Mouse (Mus musculus) heart, adult 8-10 months (tissue): ENCODE data around the gene Sox30. TPM values are rescaled to one million over a fixed set of nuclear protein-coding genes. Genes with fewer than 3 reads are reported as not detected.

Experiments used
- DNase-seq: peaks from one replicate; pipeline ENCODE4 v3.0.0; 2022; ENCODE audit warnings: low spot score
- total RNA-seq, 4 experiments: library from RNA; stranded (reverse); gene quantifications; 2 replicates each; pipeline ENCODE4 v1.2.4; 2022

Gene Sox30
- total RNA-seq, 4 experiments from 2014 or later = 0.22 to 0.26 (median 0.25) TPM; not detected in 1

DNA sequence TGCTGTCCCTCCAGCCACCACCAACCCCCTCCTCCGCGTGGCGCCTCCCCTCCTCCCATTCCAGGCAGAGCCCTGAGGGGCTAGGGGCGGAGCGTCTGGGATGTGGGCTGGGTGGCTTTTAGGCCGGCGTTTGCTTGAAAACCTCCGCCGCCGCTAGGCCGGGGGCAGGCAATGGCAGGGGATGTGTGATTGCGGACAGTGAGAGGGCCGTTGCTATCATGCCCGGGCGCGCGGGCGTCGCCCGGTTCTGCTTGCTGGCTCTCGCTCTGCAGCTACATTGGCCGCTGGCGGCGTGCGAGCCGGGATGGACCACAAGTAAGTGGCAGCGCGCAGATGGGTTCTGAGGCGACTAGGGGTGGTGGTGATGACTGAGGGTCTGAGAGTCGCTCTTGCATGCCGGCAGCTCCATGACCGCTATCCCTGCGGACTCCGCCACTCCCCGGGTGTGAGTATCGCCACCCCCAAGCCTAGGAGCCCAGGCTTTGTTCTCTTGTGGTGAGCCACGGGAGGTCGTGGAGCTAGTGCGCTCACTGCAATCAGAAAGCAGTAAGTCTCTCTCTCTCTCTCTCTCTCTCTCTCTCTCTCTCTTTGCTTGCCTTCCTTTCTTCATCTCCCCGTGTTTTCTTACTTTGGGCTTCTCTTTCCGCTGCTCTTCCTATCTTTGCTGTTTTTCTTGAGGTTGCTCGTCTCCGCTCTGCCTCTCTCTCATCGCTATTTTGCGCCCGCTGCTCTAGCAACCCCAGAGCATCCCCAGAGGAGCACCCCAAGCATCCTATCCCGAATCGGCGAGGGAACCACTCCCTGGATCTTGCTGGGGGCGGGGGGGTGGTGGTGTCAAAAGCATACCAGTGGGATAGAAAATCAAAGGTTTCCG is 76.0 kb downstream of the Sox30 start, which contains the start of gene Adam19:
Adam19 (plus strand) TSS at position 97 of the 874 bp plus-strand sequence.
- DNase-seq = peak; percentile 81

- DNase-seq = no peak
Observed at GRCm38 (mm10) chr11:46056770-46057411, 76.8 kb downstream of the Sox30 start.

DNA sequence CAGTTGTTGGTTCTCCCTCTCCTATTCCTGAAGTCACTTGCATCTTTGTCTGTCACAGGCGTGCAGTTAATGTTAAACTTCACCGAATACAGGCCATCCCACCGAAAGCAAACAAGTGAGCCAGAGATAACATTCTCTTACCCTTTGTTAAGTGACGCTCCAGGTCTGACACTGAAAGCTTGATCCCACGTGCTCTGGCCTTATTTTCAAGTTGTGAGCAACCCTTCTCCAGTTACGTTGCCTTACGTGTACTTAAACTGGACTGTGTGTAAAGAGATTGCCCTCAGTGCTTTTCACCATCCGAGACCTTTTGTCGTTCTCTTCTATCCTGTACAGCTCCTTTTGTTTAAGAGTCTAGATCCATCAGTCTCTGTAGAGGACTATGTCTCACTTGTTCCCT is 77.9 kb downstream of the Sox30 start:
- DNase-seq = no peak

DNA sequence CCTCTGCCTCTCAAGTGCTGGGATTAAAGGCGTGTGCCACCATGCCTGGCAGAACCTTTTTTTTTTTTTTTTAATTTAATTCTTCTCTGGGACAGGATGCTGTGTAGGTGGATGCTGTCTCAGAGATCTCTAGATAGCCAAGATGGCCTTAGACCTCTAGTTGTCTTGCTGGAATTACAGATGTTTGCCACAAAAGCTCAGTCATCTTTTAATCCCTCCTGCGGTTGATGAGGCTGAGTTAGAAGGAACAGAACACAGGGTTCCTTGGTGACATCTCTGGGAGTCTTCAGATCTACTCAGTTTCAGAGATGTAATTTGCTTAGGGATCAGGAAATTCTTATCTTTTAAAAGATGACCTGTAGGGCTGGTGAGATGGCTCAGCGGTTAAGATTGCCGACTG is 78.8 kb downstream of the Sox30 start:
- DNase-seq = no peak

DNA sequence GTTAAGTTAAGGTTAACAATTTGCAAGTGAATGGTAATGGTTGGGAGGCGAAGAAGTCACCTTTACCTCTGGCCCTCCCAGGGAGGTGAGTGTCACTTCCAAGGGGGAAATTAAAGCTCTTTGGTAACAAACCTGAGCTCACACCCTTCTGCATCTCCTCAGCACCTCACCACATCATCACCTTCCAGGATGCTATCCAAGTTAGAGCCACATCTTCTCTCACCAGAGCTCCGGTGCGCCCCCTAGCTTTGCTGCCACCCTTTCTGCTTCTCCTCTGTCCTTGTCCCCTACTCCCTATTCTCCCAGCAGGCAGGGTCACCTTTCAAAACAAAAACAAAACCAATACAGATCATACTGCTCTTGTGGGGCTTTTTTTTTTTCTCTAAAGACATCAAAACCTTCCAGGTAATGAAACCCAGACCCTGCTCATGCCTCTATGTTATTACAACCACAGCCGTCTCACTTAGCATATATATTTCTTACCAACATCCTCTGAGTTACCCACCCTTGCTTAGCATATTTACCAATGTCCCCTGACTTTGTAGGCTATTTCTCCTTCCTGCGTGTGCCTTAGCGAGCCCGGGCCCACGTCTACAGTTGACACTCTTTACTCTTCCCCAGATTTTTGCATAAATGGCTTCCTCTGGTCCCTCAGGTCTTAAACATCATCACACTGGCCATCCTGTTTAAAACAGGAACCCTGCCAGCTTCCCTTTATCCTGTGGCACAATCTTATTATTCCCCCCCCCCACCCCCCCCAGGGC is 80.0 kb downstream of the Sox30 start:
- no peak for DNase-seq

DNA sequence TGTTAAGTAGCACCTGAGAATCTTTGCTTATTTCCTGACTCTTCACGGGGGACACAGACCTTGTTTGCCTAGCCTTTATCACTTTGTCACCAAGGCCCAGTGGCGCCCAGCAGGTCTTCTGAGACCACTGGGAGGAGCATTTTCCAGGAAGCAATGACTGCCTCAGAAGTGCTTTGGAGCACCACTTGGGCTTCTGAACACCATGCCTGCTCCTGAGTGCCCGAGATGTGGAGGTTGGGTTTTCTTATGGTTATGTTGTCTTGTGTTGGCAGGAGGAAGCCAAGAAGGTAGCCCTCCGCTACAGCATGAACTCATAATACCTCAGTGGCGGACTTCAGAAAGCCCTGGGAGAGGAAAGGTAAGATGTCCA is 80.5 kb downstream of the Sox30 start:
- no peak for DNase-seq

GRCm38 (mm10) chr11:46061776-46062445 is 81.8 kb downstream of the Sox30 start:
- DNase-seq = no peak

DNA sequence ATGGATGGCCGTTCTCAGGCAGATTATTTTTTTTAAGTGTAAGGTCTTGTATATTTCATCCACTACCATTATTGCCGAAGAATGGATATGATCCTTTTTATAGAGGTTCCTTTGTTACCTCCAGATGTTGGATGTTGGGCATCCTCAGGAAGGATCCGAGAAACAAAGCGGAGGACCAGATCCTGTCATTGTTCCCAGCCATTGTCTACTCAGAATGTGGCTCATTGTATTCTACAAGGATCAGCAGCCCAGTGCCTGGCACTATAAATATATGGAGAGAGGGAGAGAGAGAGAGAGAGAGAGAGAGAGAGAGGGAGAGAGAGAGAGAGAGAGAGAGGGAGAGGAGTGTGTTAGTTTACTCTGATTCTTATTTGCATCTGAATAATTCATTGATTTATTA is 82.5 kb downstream of the Sox30 start:
- no peak for DNase-seq

- DNase-seq = peak; percentile 79
Observed at GRCm38 (mm10) chr11:46062993-46063731, 83.1 kb downstream of the Sox30 start.

GRCm38 (mm10) chr11:46064767-46065166 is 84.7 kb downstream of the Sox30 start:
- DNase-seq = no peak

DNA sequence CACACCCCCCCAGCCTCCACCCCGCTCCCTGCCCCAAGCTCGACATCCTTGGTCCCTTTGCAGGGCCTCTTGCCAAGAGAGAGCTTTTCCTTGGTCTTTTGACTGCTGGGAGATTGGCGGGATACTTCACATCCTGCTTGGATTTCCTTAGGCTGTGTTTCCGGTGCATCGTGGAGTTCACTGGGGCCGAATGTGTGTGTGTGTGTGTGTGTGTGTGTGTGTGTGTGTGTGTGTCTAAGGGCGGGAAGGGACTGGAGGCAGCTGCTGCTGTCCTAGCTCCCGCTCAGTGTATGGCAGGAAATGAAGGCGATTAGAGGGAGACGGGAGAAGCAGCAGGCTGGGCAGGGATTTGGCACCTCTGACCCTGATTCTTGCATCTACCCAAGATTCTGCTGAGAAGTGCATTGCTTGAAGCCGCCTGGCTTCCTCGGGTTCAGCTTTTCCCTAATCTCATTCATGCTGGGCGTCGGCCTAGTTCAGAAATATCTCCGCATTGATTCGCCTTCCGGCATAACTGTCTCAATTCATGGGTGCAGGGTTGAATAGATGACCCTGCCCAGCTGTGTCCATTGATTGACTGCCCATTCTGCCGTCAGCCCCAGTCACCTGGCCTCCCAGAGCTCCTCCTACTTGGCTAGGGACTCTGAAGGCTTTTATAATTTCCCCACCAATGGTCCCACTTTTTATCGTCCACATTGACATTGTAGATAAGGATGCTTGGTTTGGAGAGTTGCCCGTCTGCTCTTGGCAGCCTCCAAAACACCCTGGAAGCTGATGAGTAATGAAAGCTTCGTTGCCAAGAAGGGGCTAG is 85.3 kb downstream of the Sox30 start:
- peak; percentile 87 for DNase-seq

Other genes with a start within 250 kb of the Sox30 start
- gene Clint1, start 128.3 kb upstream of the Sox30 start, total RNA-seq = 10 to 100 TPM; 45.7 to 48.2 (median 47.2) TPM
- gene Lsm11, start 35.4 kb upstream of the Sox30 start, total RNA-seq = 1 to 10 TPM; 2.1 to 3.5 (median 3.1) TPM
- gene Thg1l, start 24.8 kb upstream of the Sox30 start, total RNA-seq = 1 to 10 TPM; 4.2 to 6.1 (median 4.7) TPM
- 1 to 10 TPM in 2 of 4 experiments, under 1 TPM in 2; 0.43 to 1.3 (median 0.96) TPM for gene Gm12166, start 72.0 kb downstream of the Sox30 start, total RNA-seq
- gene Adam19, start 75.7 kb downstream of the Sox30 start, total RNA-seq = 10 to 100 TPM; 17.7 to 42.4 (median 24.0) TPM
- under 1 TPM in 1 of 4 experiments, not detected in 3; 0.08 TPM for gene Nipal4, start 186.2 kb downstream of the Sox30 start, total RNA-seq